Mouse (Mus musculus): Measurements from ENCODE around the gene Dnaic2. TPM values are rescaled to one million over a fixed set of nuclear protein-coding genes. Genes with fewer than 3 reads are reported as not detected.

Dnaic2 gene
- polyA plus RNA-seq, 1 experiment from 2014 or later, result 0.35 TPM

GRCm38 (mm10) chr11:114793868-114794545 is 66.8 kb downstream of the Dnaic2 start:
- no peak overlapping the region for H3K27ac ChIP-seq (replicated peaks in 1 of 2; ENCODE audit: control insufficient read depth in 1 of 2, insufficient read depth in 1 of 2, low read depth in 2 of 2, low read length in 2 of 2)
- peaks cover 62% of the 10 kb centered on the region for H3K27me3 ChIP-seq (ENCODE audit: control insufficient read depth, insufficient read depth, low read length)
- H3K36me3 ChIP-seq (ENCODE audit: control insufficient read depth, insufficient read depth, low read length), result no peaks in the 10 kb centered on the region
- WGBS, result 66% methylated on average over 19 of the region's 19 CpGs
- no peaks in the 10 kb centered on the region for H3K9me3 ChIP-seq (ENCODE audit: control insufficient read depth, low read length)
- H3K4me3 ChIP-seq (ENCODE audit: control insufficient read depth in 1 of 2, insufficient read depth in 1 of 2, low read depth in 1 of 2, low read length in 2 of 2), result no peak overlapping the region
- H3K4me1 ChIP-seq (ENCODE audit: control insufficient read depth in 2 of 2, insufficient read depth in 2 of 2, low read length in 2 of 2), result peaks cover 5 to 9% of the 10 kb centered on the region in 2 experiments; a peak in 3 of 4 replicates
- H3K9ac ChIP-seq (ENCODE audit: low read length), result no peak overlapping the region
- ATAC-seq (ENCODE audit: insufficient number of reproducible peaks, insufficient read depth, low FRiP score, low read depth), result no peak
- no peak overlapping the region for H3K4me2 ChIP-seq (ENCODE audit: low read length)

DNA sequence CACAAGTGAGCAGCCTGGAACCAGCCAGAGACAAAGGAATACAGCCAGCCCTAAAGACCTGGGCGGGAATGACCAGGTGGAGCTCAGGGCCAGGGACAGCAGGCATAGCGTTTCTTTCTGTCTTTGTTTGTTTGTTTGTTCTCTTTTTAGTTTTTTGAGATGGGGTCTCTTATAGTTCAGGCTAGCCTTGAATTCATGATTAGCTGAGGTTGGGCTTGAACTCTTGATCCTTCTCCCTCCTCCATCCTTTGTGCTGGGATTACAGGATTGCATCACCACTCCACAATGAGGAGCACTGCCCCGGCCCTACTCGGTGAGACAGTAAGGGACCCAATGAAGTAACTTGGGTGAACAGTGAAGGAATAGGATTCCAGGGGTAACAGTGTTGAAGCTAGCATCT is 67.5 kb downstream of the Dnaic2 start:
- no peak overlapping the region for H3K27ac ChIP-seq (replicated peaks in 1 of 2; ENCODE audit: control insufficient read depth in 1 of 2, insufficient read depth in 1 of 2, low read depth in 2 of 2, low read length in 2 of 2)
- WGBS, result 59% methylated on average over 4 of the region's 4 CpGs
- H3K4me1 ChIP-seq (ENCODE audit: control insufficient read depth in 2 of 2, insufficient read depth in 2 of 2, low read length in 2 of 2), result peaks cover 3 to 9% of the 10 kb centered on the region in 2 experiments; a peak in 3 of 4 replicates
- no peak for ATAC-seq (ENCODE audit: insufficient number of reproducible peaks, insufficient read depth, low FRiP score, low read depth)
- H3K9ac ChIP-seq (ENCODE audit: low read length), result no peak overlapping the region
- no peak overlapping the region for H3K4me2 ChIP-seq (ENCODE audit: low read length)
- H3K9me3 ChIP-seq (ENCODE audit: control insufficient read depth, low read length), result no peaks in the 10 kb centered on the region
- no peaks in the 10 kb centered on the region for H3K36me3 ChIP-seq (ENCODE audit: control insufficient read depth, insufficient read depth, low read length)
- peaks cover 55% of the 10 kb centered on the region for H3K27me3 ChIP-seq (ENCODE audit: control insufficient read depth, insufficient read depth, low read length)
- H3K4me3 ChIP-seq (ENCODE audit: control insufficient read depth in 1 of 2, insufficient read depth in 1 of 2, low read depth in 1 of 2, low read length in 2 of 2), result no peak overlapping the region

DNA sequence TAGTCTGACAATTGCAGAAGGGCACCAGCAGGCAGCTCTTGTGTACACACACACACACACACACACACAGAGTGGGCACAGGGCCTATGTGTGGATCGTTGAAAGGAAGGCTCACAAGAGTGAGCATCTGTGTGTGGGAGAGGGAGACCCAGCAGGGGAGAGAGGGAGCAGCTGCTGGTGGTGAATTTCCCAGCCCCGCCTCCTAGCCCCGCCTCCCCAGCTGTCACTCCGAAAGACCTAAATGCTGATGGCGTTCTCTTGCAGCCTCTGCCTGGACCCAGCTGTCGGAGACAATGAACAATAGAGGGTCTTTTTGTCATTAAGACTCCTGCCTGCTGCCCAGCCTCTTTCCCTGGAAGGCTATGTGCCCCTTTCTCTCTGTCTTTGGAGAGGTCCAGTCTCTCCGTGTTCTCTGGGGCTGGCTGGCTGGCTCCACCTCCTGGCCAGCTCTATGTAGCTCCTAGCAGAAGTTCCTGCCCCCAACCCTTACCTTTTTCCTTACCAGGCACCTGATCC is 68.1 kb downstream of the Dnaic2 start:
- ATAC-seq (ENCODE audit: insufficient number of reproducible peaks, insufficient read depth, low FRiP score, low read depth), result peak; percentile 45; the same call in 1 of the 2 replicates
- H3K27me3 ChIP-seq (ENCODE audit: control insufficient read depth, insufficient read depth, low read length), result peaks cover 49% of the 10 kb centered on the region
- H3K36me3 ChIP-seq (ENCODE audit: control insufficient read depth, insufficient read depth, low read length), result no peaks in the 10 kb centered on the region
- 0% methylated on average over 7 of the region's 7 CpGs for WGBS
- no peak overlapping the region for H3K27ac ChIP-seq (replicated peaks in 1 of 2; ENCODE audit: control insufficient read depth in 1 of 2, insufficient read depth in 1 of 2, low read depth in 2 of 2, low read length in 2 of 2)
- H3K4me1 ChIP-seq (ENCODE audit: control insufficient read depth in 2 of 2, insufficient read depth in 2 of 2, low read length in 2 of 2), result peaks cover 3 to 9% of the 10 kb centered on the region in 2 experiments; a peak in 3 of 4 replicates
- peak overlapping the region; percentile 38; the same call in 1 of the 2 replicates for H3K9ac ChIP-seq (ENCODE audit: low read length)
- H3K4me2 ChIP-seq (ENCODE audit: low read length), result peak overlapping the region; percentile 71
- H3K9me3 ChIP-seq (ENCODE audit: control insufficient read depth, low read length), result no peaks in the 10 kb centered on the region
- peak overlapping the region; percentile 32 to 38 for H3K4me3 ChIP-seq (ENCODE audit: control insufficient read depth in 1 of 2, insufficient read depth in 1 of 2, low read depth in 1 of 2, low read length in 2 of 2)

DNA sequence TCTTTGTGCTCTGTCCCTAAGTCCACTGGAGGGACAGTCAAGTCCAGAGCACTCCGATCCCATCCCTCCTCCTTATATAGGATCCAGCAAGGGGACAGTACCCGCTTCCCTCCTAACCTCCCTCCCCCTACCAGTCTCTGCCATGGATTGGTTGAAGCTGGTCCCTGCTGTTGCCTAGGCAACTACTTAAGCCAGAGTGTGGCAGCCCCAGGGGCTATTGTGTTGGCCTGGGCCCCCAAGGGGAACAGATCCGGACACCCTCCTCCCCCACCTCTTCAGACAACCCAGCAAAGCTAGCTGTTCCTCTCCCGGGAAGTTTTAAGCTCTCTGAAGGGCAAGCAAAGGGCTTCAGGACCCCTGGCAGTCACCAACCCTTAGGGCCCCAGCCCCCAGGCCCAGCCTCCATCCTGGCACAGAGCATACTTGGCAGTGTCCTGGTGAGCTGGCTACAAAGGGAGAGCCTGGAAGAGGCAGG is 68.7 kb downstream of the Dnaic2 start, which contains the start of gene Btbd17:
Gene Btbd17 (minus strand): TSS at position 98 of the 475 bp plus-strand sequence.
- peaks cover 3 to 9% of the 10 kb centered on the region in 2 experiments; a peak in 3 of 4 replicates for H3K4me1 ChIP-seq (ENCODE audit: control insufficient read depth in 2 of 2, insufficient read depth in 2 of 2, low read length in 2 of 2)
- peak within 1 kb of the TSS; percentile 38; the same call in 1 of the 2 replicates for H3K9ac ChIP-seq (ENCODE audit: low read length)
- no peaks in the 10 kb centered on the region for H3K9me3 ChIP-seq (ENCODE audit: control insufficient read depth, low read length)
- H3K27ac ChIP-seq (replicated peaks in 1 of 2; ENCODE audit: control insufficient read depth in 1 of 2, insufficient read depth in 1 of 2, low read depth in 2 of 2, low read length in 2 of 2), result no peak within 1 kb of the TSS
- WGBS, result 13% methylated on average over 4 of the region's 4 CpGs
- no peaks in the 10 kb centered on the region for H3K36me3 ChIP-seq (ENCODE audit: control insufficient read depth, insufficient read depth, low read length)
- no peak for ATAC-seq (ENCODE audit: insufficient number of reproducible peaks, insufficient read depth, low FRiP score, low read depth)
- peak within 1 kb of the TSS; percentile 71 for H3K4me2 ChIP-seq (ENCODE audit: low read length)
- peak within 1 kb of the TSS; percentile 32 to 38 for H3K4me3 ChIP-seq (ENCODE audit: control insufficient read depth in 1 of 2, insufficient read depth in 1 of 2, low read depth in 1 of 2, low read length in 2 of 2)
- peaks cover 43% of the 10 kb centered on the region for H3K27me3 ChIP-seq (ENCODE audit: control insufficient read depth, insufficient read depth, low read length)

- Histone ChIP-seq H3K4me1 (ENCODE audit: control insufficient read depth in 2 of 2, insufficient read depth in 2 of 2, low read length in 2 of 2) (peaks cover under 1 to 3% of the 10 kb centered on the region in 2 experiments; a peak in 2 of 4 replicates), H3K27me3 (ENCODE audit: control insufficient read depth, insufficient read depth, low read length) (peaks cover 30% of the 10 kb centered on the region), H3K9me3 (ENCODE audit: control insufficient read depth, low read length) (0 out of 2 replicates have a peak, but pooled peaks cover 4% of the 10 kb centered on the region), H3K4me3 (ENCODE audit: control insufficient read depth in 1 of 2, insufficient read depth in 1 of 2, low read depth in 1 of 2, low read length in 2 of 2) (no peak overlapping the region), H3K4me2 (ENCODE audit: low read length) (no peak overlapping the region), H3K27ac (replicated peaks in 1 of 2; ENCODE audit: control insufficient read depth in 1 of 2, insufficient read depth in 1 of 2, low read depth in 2 of 2, low read length in 2 of 2) (no peak overlapping the region), H3K9ac (ENCODE audit: low read length) (no peak overlapping the region), H3K36me3 (ENCODE audit: control insufficient read depth, insufficient read depth, low read length) (no peaks in the 10 kb centered on the region)
- WGBS, result 89% methylated on average over 7 of the region's 7 CpGs
- ATAC-seq (ENCODE audit: insufficient number of reproducible peaks, insufficient read depth, low FRiP score, low read depth), result no peak
Observed at GRCm38 (mm10) chr11:114797176-114797575, 70.0 kb downstream of the Dnaic2 start.

GRCm38 (mm10) chr11:114797981-114798380 is 70.8 kb downstream of the Dnaic2 start:
- Histone ChIP-seq H3K4me2 (ENCODE audit: low read length) (no peak overlapping the region), H3K27ac (replicated peaks in 1 of 2; ENCODE audit: control insufficient read depth in 1 of 2, insufficient read depth in 1 of 2, low read depth in 2 of 2, low read length in 2 of 2) (no peak overlapping the region), H3K36me3 (ENCODE audit: control insufficient read depth, insufficient read depth, low read length) (no peaks in the 10 kb centered on the region), H3K27me3 (ENCODE audit: control insufficient read depth, insufficient read depth, low read length) (peaks cover 22% of the 10 kb centered on the region), H3K4me1 (ENCODE audit: control insufficient read depth in 2 of 2, insufficient read depth in 2 of 2, low read length in 2 of 2) (peaks cover 0 to 3% of the 10 kb centered on the region in 2 experiments; a peak in 1 of 4 replicates), H3K4me3 (ENCODE audit: control insufficient read depth in 1 of 2, insufficient read depth in 1 of 2, low read depth in 1 of 2, low read length in 2 of 2) (no peak overlapping the region), H3K9ac (ENCODE audit: low read length) (no peak overlapping the region), H3K9me3 (ENCODE audit: control insufficient read depth, low read length) (0 out of 2 replicates have a peak, but pooled peaks cover 4% of the 10 kb centered on the region)
- no peak for ATAC-seq (ENCODE audit: insufficient number of reproducible peaks, insufficient read depth, low FRiP score, low read depth)
- 75% methylated on average over 3 of the region's 3 CpGs for WGBS

- 0 out of 2 replicates have a peak, but pooled peaks cover 4% of the 10 kb centered on the region for H3K9me3 ChIP-seq (ENCODE audit: control insufficient read depth, low read length)
- no peak within 1 kb of the TSS for H3K4me2 ChIP-seq (ENCODE audit: low read length)
- H3K27ac ChIP-seq (replicated peaks in 1 of 2; ENCODE audit: control insufficient read depth in 1 of 2, insufficient read depth in 1 of 2, low read depth in 2 of 2, low read length in 2 of 2), result no peak within 1 kb of the TSS
- 85% methylated on average over 3 of the region's 3 CpGs for WGBS
- no peak within 1 kb of the TSS for H3K9ac ChIP-seq (ENCODE audit: low read length)
- peaks cover 16% of the 10 kb centered on the region for H3K27me3 ChIP-seq (ENCODE audit: control insufficient read depth, insufficient read depth, low read length)
- peaks cover 0 to 3% of the 10 kb centered on the region in 2 experiments; a peak in 1 of 4 replicates for H3K4me1 ChIP-seq (ENCODE audit: control insufficient read depth in 2 of 2, insufficient read depth in 2 of 2, low read length in 2 of 2)
- no peak within 1 kb of the TSS for H3K4me3 ChIP-seq (ENCODE audit: control insufficient read depth in 1 of 2, insufficient read depth in 1 of 2, low read depth in 1 of 2, low read length in 2 of 2)
- no peaks in the 10 kb centered on the region for H3K36me3 ChIP-seq (ENCODE audit: control insufficient read depth, insufficient read depth, low read length)
- no peak for ATAC-seq (ENCODE audit: insufficient number of reproducible peaks, insufficient read depth, low FRiP score, low read depth)
Observed at GRCm38 (mm10) chr11:114798624-114799023, 71.4 kb downstream of the Dnaic2 start, which contains the start of gene Gpr142. Gene Gpr142, plus strand, starts transcription at chr11:114798924.
